Mouse (Mus musculus) cortical plate, adult 2 months (tissue): Measurements from ENCODE around the gene Comp.

Experiments
- CTCF ChIP-seq: fragments of 200-500 bp; IDR thresholded peaks from 2 replicates; pipeline ENCODE4 v1.5.1; 2011; ENCODE audit warnings: mild to moderate bottlenecking, control low read depth, low read length; ENCODE audit not compliant: insufficient read depth; ENCODE audit errors: extremely low read depth
- POLR2A ChIP-seq: fragments of 200-500 bp; IDR thresholded peaks from 2 replicates; pipeline ENCODE4 v1.6.1; 2011; ENCODE audit warnings: mild to moderate bottlenecking, low read length, control low read depth; ENCODE audit not compliant: insufficient read depth; ENCODE audit errors: extremely low read depth

GRCm38 (mm10) chr8:70330741-70331364, 42.5 kb upstream of the Comp start:
- TF ChIP-seq CTCF (0 out of 2 replicates have a peak, but pooled peaks have one; percentile 6), POLR2A (no peak)
